Mouse (Mus musculus) CH12.LX (cell line): ENCODE data around the gene Trpm3.

Source experiments
- CTCF ChIP-seq, 2 experiments: IDR thresholded peaks in 1 of 2; conservative IDR thresholded peaks in 1 of 2; 2 replicates each; pipeline ENCODE4 v1.5.1; 2011 to 2012; ENCODE audit warnings: low read depth in 2 of 2, low read length in 2 of 2, improper control_type of control experiment in 1 of 2, inconsistent platforms in 1 of 2, mild to moderate bottlenecking in 1 of 2, moderate library complexity in 1 of 2
- POLR2A ChIP-seq: IDR thresholded peaks from 2 replicates; pipeline ENCODE4 v1.6.1; 2011; ENCODE audit warnings: low read depth, mild to moderate bottlenecking, improper control_type of control experiment, low read length
- ZC3H11A ChIP-seq: IDR thresholded peaks from 2 replicates; pipeline ENCODE4 v1.6.1; 2012; ENCODE audit warnings: low read depth, mild to moderate bottlenecking, inconsistent platforms, low read length, improper control_type of control experiment
- ZMIZ1 ChIP-seq: IDR thresholded peaks from 2 replicates; pipeline ENCODE4 v1.6.1; 2012; ENCODE audit warnings: low read depth, mild to moderate bottlenecking, inconsistent platforms, low read length, improper control_type of control experiment
- ZNF384 ChIP-seq: IDR thresholded peaks from 2 replicates; pipeline ENCODE4 v1.6.1; 2012; ENCODE audit warnings: low read depth, low read length, improper control_type of control experiment, inconsistent platforms

DNA sequence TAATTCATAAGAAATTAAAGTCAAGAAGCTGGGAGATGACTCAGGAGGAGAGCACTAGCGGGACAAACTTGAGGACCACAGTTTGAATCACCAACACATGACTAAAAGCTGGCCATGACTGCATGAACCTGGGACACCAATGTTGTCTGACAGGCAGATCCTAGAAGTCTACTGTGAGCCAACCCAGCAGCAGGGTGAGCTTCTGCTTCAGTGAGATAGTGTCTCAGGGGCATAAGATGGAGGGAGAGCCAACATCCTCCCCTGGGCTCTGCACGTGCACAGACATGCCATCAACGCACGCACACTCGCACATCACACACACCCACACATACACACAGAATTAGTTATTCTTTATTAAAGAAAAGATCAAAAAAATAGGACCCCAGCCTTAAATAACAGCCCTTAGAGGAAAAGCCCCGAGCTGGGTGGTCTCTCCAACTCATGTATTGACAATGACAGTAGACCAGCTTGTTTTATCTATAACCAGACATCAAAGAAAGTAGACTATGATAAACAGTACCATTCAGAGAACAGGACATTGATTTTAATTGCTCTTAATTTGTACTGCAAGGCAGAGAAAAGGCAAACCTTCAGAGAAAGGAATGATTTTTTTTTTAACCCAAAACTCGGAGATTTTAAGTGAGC, 884.6 kb downstream of the Trpm3 start:
- no peak for TF ChIP-seq POLR2A
- no peak for TF ChIP-seq CTCF (conservative IDR thresholded peaks at IDR 0.05 in 1 of 2, IDR thresholded peaks at IDR 0.05 in 1 of 2; ENCODE audit: low read depth in 2 of 2, low read length in 2 of 2)
- TF ChIP-seq ZMIZ1 = no peak
- TF ChIP-seq ZC3H11A = no peak
- TF ChIP-seq ZNF384 = no peak
